Mouse (Mus musculus) midbrain, embryonic 11.5 days (tissue): ENCODE measurements around the gene Olfr714. TPM values are rescaled to one million over a fixed set of nuclear protein-coding genes. Genes with fewer than 3 reads are reported as not detected.

Source experiments
- polyA plus RNA-seq: library from polyadenylated mRNA; unstranded; fragments of >200 nt; fragmentation: Nextera tagmentation; extraction: Ambion mirVana; gene quantifications from 2 replicates; pipeline ENCODE4 v1.2.1, GENCODE M21; 2014

Olfr714 gene
- polyA plus RNA-seq, 1 experiment from 2014 or later: not detected

Other genes starting within 250 kb of the Olfr714 start
- not detected in 2 replicates for gene Olfr702, start 237.1 kb upstream of the Olfr714 start, polyA plus RNA-seq
- gene Olfr703, start 227.6 kb upstream of the Olfr714 start, polyA plus RNA-seq: not detected in 2 replicates
- gene Olfr704, start 207.8 kb upstream of the Olfr714 start, polyA plus RNA-seq: not detected in 2 replicates
- gene Olfr705, start 194.1 kb upstream of the Olfr714 start, polyA plus RNA-seq: not detected in 2 replicates
- gene Olfr706, start 182.8 kb upstream of the Olfr714 start, polyA plus RNA-seq: not detected in 2 replicates
- not detected in 2 replicates for gene Olfr707, start 169.7 kb upstream of the Olfr714 start, polyA plus RNA-seq
- not detected in 2 replicates for gene Olfr1532-ps1, start 163.0 kb upstream of the Olfr714 start, polyA plus RNA-seq
- gene Olfr709-ps1, start 138.8 kb upstream of the Olfr714 start, polyA plus RNA-seq: not detected in 2 replicates
- gene Olfr710, start 122.7 kb upstream of the Olfr714 start, polyA plus RNA-seq: not detected in 2 replicates
- gene Olfr6, start 107.0 kb upstream of the Olfr714 start, polyA plus RNA-seq: not detected in 2 replicates
- not detected in 2 replicates for gene Olfr711, start 95.5 kb upstream of the Olfr714 start, polyA plus RNA-seq
- not detected in 2 replicates for gene Olfr2, start 64.9 kb upstream of the Olfr714 start, polyA plus RNA-seq
- not detected in 2 replicates for gene Olfr713, start 39.8 kb upstream of the Olfr714 start, polyA plus RNA-seq
- not detected in 2 replicates for gene Olfr17, start 22.2 kb downstream of the Olfr714 start, polyA plus RNA-seq
- not detected in 2 replicates for gene Olfr715b, start 39.4 kb downstream of the Olfr714 start, polyA plus RNA-seq
- not detected in 2 replicates for gene Olfr715, start 60.1 kb downstream of the Olfr714 start, polyA plus RNA-seq
- gene Olfr716, start 67.3 kb downstream of the Olfr714 start, polyA plus RNA-seq: not detected in 2 replicates
- gene Nlrp14, start 96.0 kb downstream of the Olfr714 start, polyA plus RNA-seq: not detected in 2 replicates
- gene Rbmxl2, start 138.5 kb downstream of the Olfr714 start, polyA plus RNA-seq: 0.15 TPM in 1 of 2 replicates, not detected in the other